Mouse (Mus musculus) C2C12 (cell line): Measurements from ENCODE around the gene Ercc6.

Experiments
- CEBPB ChIP-seq: IDR thresholded peaks from one replicate; pipeline ENCODE4 v1.6.1; 2011; ENCODE audit warnings: low read depth, mild to moderate bottlenecking, control low read depth, moderate library complexity
- CTCF ChIP-seq: IDR thresholded peaks from one replicate; pipeline ENCODE4 v1.5.1; 2011; ENCODE audit not compliant: control insufficient read depth, insufficient read depth, insufficient read length
- MAX ChIP-seq: IDR thresholded peaks from one replicate; pipeline ENCODE4 v1.6.1; 2011; ENCODE audit warnings: mild to moderate bottlenecking, control low read depth
- MYOD1 ChIP-seq: IDR thresholded peaks from one replicate; pipeline ENCODE4 v1.6.1; 2011; ENCODE audit warnings: low read depth; ENCODE audit not compliant: control insufficient read depth, insufficient read length
- USF1 ChIP-seq: IDR thresholded peaks from one replicate; pipeline ENCODE4 v1.6.1; 2011; ENCODE audit warnings: low read depth, mild to moderate bottlenecking, control low read depth, moderate library complexity

DNA sequence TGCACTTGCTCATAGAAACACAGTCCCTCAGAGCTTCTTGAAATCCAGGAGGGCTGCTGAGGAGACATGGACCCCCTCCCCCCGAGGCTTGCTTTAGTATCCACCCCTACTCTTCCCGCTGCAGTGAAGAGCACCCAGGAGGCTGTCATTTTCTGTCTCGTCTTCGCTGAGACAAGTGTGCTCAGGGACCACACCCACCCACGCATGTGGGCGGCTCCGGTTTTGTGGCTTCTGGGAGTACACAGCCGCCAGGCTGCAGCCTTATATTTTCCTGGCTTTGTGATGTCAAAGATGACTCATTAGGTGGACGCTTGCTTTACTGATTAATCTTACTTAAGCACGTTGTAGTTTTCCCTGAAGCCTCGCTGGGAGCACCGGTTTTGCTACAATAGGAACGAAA is 20.8 kb upstream of the Ercc6 start:
- TF ChIP-seq MYOD1 (no peak), USF1 (no peak), CTCF (no peak), CEBPB (no peak), MAX (peak; percentile 82)
